Mouse (Mus musculus): Measurements from ENCODE around the gene Nubp1.

GRCm38 (mm10) chr16:10398755-10399154 is 13.0 kb upstream of the Nubp1 start:
- no peak for TF ChIP-seq POLR2A (IDR thresholded peaks at IDR 0.05; ENCODE audit: control insufficient read depth, low read depth, low read length)
- no peak for TF ChIP-seq CTCF (IDR thresholded peaks at IDR 0.05; ENCODE audit: control insufficient read depth, insufficient read depth, insufficient replicate concordance, low read depth, low read length)
